Mouse (Mus musculus) cerebellum, postnatal 25 days (tissue): ENCODE measurements around the gene Rmnd1.
"Not testable (repeated sequence)": the region's sequence is repeated elsewhere in the genome, so short reads cannot be mapped to it uniquely, and the experiment has no call there.

Source experiments
- DNase-seq, 2 experiments: peaks; one replicate each; pipeline ENCODE4 v3.0.0; 2021; ENCODE audit warnings: mixed read lengths in 2 of 2

The Rmnd1 gene

DNA sequence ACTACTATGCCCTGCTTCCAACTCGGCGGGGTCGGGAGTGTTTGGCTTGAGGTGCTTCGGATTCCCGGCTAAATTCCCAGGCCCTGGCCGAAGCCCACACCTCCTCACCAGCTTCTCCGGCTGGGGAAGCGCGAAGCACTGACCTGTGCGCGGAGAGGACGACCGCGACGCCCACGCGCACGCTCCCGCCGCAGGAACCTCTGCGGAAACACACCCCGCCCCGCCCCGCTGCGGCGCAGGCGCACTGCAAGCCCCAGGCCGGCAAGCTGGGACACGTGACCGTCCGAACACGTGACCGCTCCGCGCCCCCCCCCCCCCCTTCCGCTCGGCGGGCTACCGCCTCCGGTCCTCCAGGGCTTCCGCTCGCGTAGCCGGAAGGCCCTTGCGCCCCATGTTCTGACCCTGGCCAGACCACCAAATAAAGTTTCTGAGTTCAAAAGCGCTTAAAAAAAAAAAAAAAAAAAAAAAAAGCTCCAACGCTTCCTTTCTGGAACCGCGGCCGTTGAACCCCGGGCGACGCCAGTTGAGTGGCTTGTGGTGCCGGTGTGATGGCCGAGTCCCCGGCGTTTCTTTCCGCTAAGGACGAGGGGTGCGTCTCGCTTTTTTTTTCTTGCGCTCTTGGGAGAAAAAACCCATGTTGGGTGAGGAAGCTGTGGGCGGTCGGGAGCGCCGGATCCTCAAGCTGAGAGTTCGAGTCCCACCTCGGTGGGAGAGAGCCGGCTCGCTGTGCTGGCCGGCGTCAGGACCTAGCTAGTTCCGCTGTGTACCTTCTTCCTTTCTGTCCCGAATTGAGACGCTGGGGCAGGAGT is at the start of gene Rmnd1, which contains the start of gene Armt1:
Rmnd1 (minus strand) TSS at position 266 of the 809 bp plus-strand sequence.
Armt1 (plus strand) TSS at position 345 of the 809 bp plus-strand sequence.
- DNase-seq = peak; percentile 98 to 99

- DNase-seq = no peak
Measured at GRCm38 (mm10) chr10:4481695-4482094, 49.5 kb upstream of the Rmnd1 start.

DNA sequence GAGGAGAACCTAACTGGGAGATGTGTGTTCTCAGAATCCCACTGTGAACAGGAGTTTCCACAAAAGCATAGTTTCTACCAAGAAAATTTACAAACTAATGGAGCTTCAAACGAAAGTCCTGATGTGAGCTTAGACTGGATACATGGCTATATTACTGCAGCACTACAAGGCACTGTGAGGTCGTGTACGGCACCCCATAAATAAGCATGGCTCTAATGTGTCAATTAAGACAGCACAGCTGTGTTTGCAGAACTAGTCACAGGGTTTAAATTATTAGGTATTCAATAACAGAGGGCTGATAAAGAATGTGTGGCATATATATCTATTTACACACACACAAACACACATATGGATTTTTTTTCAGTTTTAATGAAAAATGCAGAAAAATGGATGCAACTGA is 48.7 kb upstream of the Rmnd1 start:
- DNase-seq = no peak

- DNase-seq = no peak
Measured at GRCm38 (mm10) chr10:4476604-4477003, 44.4 kb upstream of the Rmnd1 start.

- DNase-seq = no peak
Measured at GRCm38 (mm10) chr10:4475431-4475830, 43.2 kb upstream of the Rmnd1 start.

DNA sequence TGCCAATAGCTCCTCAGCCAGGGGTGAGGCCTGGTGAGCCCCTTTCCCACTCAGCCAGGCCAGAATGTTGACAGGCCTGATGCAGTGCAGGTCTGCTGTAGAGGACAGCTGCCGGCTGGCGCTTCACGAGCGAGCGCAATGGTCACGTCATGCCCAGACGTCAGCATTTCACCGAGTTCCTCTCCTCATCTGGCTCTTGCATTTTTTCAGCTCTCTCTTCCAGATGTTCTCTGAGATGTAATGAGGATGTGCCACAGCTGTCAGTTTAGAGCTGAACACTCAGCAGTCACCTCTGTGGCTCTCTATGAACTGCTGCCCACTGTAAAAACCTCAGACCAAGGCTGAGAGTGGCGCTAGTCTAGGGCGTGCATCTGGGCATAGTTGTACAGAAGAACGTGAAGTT is 41.4 kb upstream of the Rmnd1 start:
- no peak for DNase-seq

DNA sequence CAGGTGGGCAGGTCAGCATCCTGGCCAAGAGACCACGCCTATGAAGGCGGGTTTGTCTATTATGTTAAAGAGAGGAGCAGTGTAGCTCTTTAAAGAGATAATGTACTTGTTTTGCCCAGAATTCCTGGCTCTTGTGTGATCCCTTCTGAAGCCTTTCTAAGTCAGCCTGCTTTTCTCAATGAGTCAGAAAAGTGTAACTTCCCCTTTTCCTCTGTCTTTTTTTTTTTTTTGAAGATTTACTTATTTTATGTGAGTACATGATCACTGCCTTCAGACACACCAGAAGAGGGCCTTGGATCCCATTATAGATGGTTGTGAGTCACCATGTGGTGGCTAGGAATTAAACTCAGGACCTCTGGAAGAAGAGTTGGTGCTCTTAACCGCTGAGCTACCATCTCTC is 37.2 kb upstream of the Rmnd1 start:
- no peak for DNase-seq

GRCm38 (mm10) chr10:4465799-4466198 is 33.6 kb upstream of the Rmnd1 start:
- no peak for DNase-seq

GRCm38 (mm10) chr10:4460201-4460600 is 28.0 kb upstream of the Rmnd1 start:
- DNase-seq = no peak

DNA sequence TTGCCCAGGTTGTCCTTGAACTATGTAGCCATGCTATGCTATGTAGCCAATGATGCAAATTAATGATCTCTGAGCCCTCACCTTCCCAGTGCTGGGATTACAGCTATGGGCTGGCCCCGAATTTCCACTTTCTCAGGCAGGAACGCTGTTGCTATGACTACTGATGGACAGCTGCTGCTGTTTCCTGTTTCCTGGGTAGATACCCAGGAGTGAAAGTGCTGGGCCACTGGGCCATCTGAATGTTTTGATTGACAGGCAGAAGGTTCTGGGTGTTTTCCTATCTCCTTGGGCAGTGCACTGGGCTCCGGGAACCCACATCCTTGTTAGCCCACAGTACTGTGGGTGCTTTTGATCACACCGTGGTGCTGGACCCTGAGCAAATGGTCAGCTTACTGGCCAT is 24.2 kb upstream of the Rmnd1 start:
- no peak for DNase-seq

- no peak for DNase-seq
Measured at GRCm38 (mm10) chr10:4435416-4435815, 3.2 kb upstream of the Rmnd1 start.

- not testable (repeated sequence) for DNase-seq
Measured at GRCm38 (mm10) chr10:4433871-4434270, 1.7 kb upstream of the Rmnd1 start.

DNA sequence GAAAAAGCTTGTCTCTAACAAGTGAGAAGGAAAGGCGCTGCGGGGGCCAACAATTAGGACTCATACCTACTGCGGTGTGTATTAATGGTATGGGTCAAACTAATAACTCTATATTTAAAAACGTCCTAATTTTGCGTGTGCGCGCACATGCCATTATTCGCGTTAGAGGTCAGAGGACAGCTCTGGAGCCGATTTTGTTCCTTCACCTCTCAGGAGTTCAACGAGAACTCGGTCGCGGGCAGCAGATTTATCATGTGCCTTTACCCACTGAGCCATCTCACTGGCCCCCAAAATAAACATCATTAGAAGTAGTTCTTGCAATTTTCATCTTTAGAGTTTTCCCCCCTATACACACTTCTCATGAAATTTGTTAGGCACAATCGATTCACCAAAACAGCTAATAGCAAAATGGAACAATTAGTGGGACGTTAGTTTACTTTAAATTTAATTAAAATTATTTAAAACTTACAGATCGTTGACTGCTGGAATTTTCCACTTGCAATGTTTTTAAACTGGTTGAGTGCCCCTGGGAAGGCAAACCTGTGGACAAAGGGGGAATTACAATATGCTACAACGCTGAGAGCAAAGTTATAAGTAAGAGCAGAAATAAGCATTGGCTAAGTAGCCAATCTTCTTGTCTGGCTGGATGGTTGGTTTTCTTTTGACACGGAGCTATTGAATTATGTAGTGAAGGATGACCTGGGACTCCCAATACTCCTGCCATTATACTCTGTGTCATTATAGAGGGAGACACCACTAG is 988 bp upstream of the Rmnd1 start:
- DNase-seq = no peak

DNA sequence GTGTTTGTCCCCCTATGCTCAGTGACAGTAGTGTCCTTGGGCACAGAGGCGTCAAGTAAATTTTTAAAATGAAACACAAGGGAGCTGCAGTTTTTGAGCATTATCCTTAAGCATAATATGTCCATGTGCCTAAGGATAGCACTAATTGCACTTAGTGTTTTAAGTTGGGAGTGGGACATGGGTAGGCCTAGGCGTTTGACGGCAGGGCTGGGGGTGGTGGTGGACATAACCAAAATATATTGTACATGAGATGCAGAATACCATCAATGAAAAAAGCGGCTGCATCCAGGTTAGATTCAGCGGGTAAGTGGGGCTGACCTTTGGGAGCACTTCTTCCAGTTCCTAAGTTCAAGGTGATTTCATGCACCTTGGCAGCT is 454 bp downstream of the Rmnd1 start:
- DNase-seq = no peak

DNA sequence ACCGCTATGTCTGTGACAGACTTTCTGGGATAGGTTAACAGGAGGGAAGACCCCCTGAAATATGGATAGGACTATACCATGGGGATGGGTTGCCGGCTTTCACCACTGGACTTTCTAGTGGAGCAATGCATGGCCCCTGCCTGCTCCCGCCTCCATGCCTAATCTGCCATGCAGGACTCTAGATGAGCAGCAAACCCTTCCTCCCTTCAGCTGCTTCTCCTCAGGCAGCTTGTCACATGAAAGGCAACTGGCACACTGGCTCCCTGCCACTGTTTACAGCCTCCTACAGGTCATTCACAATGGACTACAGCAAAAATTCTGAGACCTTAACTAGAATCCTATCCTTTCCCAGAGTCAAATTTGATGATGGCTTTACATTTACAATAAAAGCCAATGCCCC is 1.4 kb downstream of the Rmnd1 start:
- peak; percentile 69 to 83 for DNase-seq

- no peak for DNase-seq
Measured at GRCm38 (mm10) chr10:4430399-4430798, 1.8 kb downstream of the Rmnd1 start.

DNA sequence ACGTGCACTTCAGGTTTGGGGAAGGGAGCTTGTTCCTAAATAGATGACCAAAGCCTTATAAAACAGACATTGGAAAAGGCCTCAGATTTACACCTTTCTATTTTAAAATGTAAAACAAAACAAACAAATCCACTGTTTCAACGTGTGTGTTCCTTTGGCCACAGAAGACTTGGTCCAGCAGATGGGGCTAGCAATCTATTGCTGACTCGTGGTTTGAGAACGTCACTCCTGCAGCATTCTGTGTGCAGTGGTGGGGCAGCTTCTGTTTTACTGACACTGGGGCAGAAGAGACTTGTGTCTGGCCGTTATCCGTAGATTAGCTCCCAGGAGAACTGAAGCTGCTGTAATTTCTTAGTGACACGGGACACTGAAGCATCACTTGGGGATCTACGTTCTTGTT is 6.9 kb downstream of the Rmnd1 start:
- no peak for DNase-seq

GRCm38 (mm10) chr10:4407191-4407590 is 25.0 kb downstream of the Rmnd1 start:
- DNase-seq = no peak

DNA sequence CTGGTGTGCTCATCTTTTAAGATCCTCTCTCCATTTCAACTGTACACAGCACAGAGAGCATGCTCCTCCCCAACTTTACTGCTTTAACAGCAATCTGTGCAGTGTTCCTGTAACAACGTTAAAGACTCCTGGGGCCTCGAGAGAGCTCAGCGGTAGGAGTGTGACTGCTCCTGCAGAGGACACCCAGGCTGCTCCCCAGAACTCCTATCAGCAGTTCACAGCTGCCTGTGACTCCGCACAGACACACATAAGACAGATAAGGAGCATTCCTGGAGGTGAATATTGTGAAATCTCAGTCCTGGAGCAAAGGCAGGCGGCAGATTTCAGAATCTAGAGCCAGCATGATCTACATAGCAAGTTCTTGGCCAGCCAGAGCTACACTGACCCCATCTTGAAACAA is 26.7 kb downstream of the Rmnd1 start:
- DNase-seq = no peak

DNA sequence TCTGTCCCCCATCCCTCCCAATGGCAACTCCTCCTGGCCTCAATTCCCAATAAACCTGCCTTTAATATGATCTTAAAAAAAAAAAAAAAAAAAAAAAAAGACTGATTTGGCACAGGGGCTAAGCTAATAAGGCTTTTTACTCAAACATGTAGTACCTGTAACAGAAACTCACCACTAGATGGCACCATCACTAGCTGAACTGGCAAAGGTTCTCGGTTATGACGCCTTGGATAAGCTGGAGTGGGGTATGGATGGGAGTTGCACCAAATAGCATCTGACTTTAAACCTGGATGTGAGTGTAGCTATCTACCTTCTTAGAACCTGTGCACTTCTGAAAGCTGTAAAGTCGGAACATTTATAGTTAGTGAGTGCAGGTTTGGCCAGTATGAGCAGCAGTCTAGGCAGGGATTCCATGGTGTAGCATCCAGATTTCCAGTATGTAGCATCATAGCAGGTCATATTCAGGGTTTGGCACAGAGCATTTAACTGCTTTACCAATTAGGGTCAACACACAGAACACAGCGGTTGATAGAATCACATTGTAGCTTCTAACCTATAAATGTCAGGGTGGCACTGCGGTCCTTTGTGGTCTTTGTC is 27.2 kb downstream of the Rmnd1 start:
- DNase-seq = peak; percentile 27 to 61

DNA sequence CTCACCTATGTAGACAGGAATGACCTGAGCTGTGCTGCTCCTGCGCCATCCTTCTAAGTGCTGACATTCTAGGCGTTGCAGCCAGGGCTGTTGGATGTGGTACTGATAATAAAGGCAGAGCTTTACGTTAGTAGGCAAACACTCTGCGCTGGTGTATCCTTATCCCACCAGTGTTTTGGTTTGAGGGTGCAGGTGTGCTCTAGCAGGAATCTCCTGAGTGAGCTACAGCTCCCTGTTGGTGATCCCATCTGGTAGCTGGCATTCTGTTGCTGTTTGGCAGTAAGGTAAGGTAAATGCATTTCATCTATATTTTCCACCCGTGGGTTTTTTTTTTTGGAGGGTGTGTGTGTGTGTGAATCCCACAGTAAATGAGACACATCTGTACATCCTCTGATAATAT is 34.1 kb downstream of the Rmnd1 start:
- peak; percentile 31 to 41 for DNase-seq

DNA sequence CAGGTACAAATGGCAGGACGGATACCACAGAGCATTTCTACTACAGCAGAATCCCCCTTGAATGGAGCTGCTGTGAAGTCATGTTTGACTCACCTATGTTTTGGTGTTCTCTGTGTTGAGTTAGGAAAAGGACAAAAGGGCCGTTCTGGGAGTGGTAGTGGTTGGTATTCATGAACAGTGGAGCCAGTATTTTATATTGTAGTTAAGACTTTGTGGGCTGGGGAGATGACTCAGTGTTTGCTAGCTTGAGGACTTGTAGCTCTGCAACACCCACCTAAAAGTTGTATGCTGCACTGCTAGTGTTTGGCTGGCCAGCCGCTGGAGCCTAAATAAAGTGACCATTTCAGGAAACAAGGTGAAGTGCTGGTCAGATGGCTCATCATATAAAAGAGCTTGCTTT is 36.9 kb downstream of the Rmnd1 start:
- no peak for DNase-seq

DNA sequence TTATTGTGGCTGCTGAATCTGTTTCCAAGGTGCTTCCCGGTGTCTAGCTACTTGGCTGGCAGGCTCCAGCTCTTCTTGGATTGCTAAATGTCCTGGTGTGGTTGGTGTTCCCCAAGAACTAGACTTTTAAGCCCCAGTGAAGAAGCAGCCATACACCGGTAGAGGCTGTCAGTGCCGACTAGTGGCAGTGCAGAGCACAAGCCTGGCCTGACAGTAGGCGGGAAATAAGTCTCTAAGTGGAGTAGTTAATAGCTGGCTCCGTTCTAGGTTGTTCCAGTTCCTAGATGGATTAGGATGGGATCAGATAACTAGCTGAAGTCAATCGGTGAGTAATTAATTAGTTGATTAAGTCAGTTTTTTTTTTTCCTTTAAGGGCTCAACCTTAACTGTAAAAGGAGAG is 40.3 kb downstream of the Rmnd1 start:
- DNase-seq = peak; percentile 38 to 59

DNA sequence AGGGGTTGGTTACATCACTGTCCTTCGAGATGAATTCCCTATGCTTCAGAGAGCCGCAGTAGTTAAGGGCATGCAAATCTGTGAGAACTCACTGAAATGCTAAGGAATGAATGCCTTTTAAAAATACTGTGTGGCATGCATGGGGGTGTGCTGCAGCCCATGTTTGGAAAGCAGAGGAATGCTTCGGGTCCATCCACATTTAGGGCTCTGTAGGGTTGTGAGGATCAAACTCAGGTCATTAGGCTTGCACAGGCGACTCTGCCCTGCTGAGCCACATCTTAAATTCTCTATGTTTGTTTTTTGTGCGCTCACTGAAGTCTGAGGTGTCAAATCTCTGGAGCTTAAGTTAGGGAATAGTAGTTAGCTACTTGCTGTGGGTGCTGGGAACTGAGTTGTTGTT is 41.1 kb downstream of the Rmnd1 start:
- DNase-seq = no peak
